Comparison of ENCODE assay signal across 30 mouse cellular contexts in genomic region chr19:10366116-10366845, GRCm38 (mm10). TPM values are rescaled to one million over a fixed set of nuclear protein-coding genes. Genes with fewer than 3 reads are reported as not detected.
DNase-seq lines count a peak whose midpoint lies in the region; ATAC-seq and TF ChIP-seq lines count a peak whose summit lies in the region.
"Had no signal": no experiment of that assay in that cellular context is flagged by ENCODE, and none has a peak within 500 bp of the region (broad histone marks: within the 10 kb centered on the region; RNA-seq: fewer than 3 reads in every experiment).

No protein-coding gene starts in this region.

- no peaks in the 10 kb centered on the region for H3K36me3 ChIP-seq in lung, embryonic 14.5 days (ENCODE audit: insufficient read depth)
- H3K36me3 ChIP-seq in liver, embryonic 15.5 days (replicated peaks) = no peaks in the 10 kb centered on the region
- no peaks in the 10 kb centered on the region for H3K36me3 ChIP-seq in stomach, postnatal 0 days (ENCODE audit: control insufficient read depth, insufficient read depth, low read length)
- H3K36me3 ChIP-seq: G1E; hindbrain, embryonic 10.5 days; hindbrain, embryonic 15.5 days; limb, embryonic 13.5 days had no signal

- no peak for DNase-seq in lung, embryonic 14.5 days
- no peak for DNase-seq in lung, postnatal 14 days
- peak; percentile 26 for DNase-seq in liver
- DNase-seq in stomach, postnatal 0 days (ENCODE audit: low spot score) = peak; percentile 46
- DNase-seq in gastrocnemius, postnatal 10 days = no peak
- no peak for DNase-seq in frontal cortex, postnatal 14 days (ENCODE audit: low spot score in 2 of 2)
- DNase-seq: adrenal gland, adult 8-10 months; cerebellum, adult 2 months; cerebellum, postnatal 25 days; gastrocnemius, adult 2 months; heart, adult 2 months; heart, postnatal 14 days; kidney, adult 8-10 months; kidney, postnatal 4 days; lung, postnatal 10 days; right cerebral cortex, postnatal 25 days; spleen, adult 18-20 months; thymus, postnatal 14 days had no signal

- peak; percentile 78 for ATAC-seq in lung, embryonic 14.5 days (ENCODE audit: insufficient read depth)
- ATAC-seq in liver, embryonic 15.5 days (ENCODE audit: insufficient read depth) = peak; percentile 76
- peak; percentile 38; the same call in 1 of the 2 replicates for ATAC-seq in stomach, postnatal 0 days (ENCODE audit: low FRiP score, low TSS enrichment)
- ATAC-seq: forebrain, embryonic 14.5 days; inflammation-experienced regulatory T-cells, adult 6 months; midbrain, embryonic 16.5 days had no signal

- no peak overlapping the region for H3K4me2 ChIP-seq in lung, embryonic 14.5 days
- no peak overlapping the region for H3K4me2 ChIP-seq in liver, embryonic 15.5 days
- H3K4me2 ChIP-seq in stomach, postnatal 0 days (replicated peaks; ENCODE audit: low read depth) = no peak overlapping the region
- H3K4me2 ChIP-seq: hindbrain, embryonic 15.5 days; limb, embryonic 13.5 days; midbrain, embryonic 11.5 days had no signal

- H3K4me1 ChIP-seq in lung, embryonic 14.5 days (ENCODE audit: insufficient read depth) = no peaks in the 10 kb centered on the region
- no peaks in the 10 kb centered on the region for H3K4me1 ChIP-seq in liver, embryonic 15.5 days (replicated peaks)
- H3K4me1 ChIP-seq in stomach, postnatal 0 days (replicated peaks; ENCODE audit: control insufficient read depth, insufficient read depth) = no peaks in the 10 kb centered on the region

- no peak for TF ChIP-seq EP300 in stomach, postnatal 0 days (optimal IDR thresholded peaks at IDR 0.05)

- H3K9me3 ChIP-seq in lung, embryonic 14.5 days (ENCODE audit: low read depth, low read length) = no peaks in the 10 kb centered on the region
- no peaks in the 10 kb centered on the region for H3K9me3 ChIP-seq in liver, embryonic 15.5 days (replicated peaks)
- H3K9me3 ChIP-seq in stomach, postnatal 0 days (ENCODE audit: control insufficient read depth, low read length) = no peaks in the 10 kb centered on the region
- H3K9me3 ChIP-seq: G1E; hindbrain, embryonic 10.5 days; hindbrain, embryonic 15.5 days; limb, embryonic 13.5 days had no signal

- no peak for TF ChIP-seq CTCF in lung, embryonic 14.5 days (IDR thresholded peaks at IDR 0.05; ENCODE audit: low read depth)
- no peak for TF ChIP-seq CTCF in stomach, postnatal 0 days (IDR thresholded peaks at IDR 0.05; ENCODE audit: low read depth)

- H3K9ac ChIP-seq in lung, embryonic 14.5 days = no peak overlapping the region
- H3K9ac ChIP-seq in liver, embryonic 15.5 days = no peak overlapping the region
- H3K9ac ChIP-seq in stomach, postnatal 0 days (ENCODE audit: low read length) = no peak overlapping the region
- H3K9ac ChIP-seq: hindbrain, embryonic 15.5 days; limb, embryonic 13.5 days had no signal

- no peak overlapping the region for H3K27ac ChIP-seq in lung, embryonic 14.5 days (ENCODE audit: low read depth)
- H3K27ac ChIP-seq in liver, embryonic 15.5 days (replicated peaks) = no peak overlapping the region
- no peak overlapping the region for H3K27ac ChIP-seq in stomach, postnatal 0 days (replicated peaks)
- H3K27ac ChIP-seq: gastrocnemius, adult 2 months; heart, adult 2 months; hindbrain, embryonic 10.5 days; hindbrain, embryonic 15.5 days; kidney, postnatal 0 days; limb, embryonic 13.5 days had no signal

- no peak overlapping the region for H3K4me3 ChIP-seq in lung, embryonic 14.5 days (ENCODE audit: low read depth, low read length)
- H3K4me3 ChIP-seq in liver, embryonic 15.5 days (replicated peaks) = no peak overlapping the region
- no peak overlapping the region for H3K4me3 ChIP-seq in stomach, postnatal 0 days (ENCODE audit: low read depth, low read length)
- H3K4me3 ChIP-seq: gastrocnemius, adult 2 months; heart, adult 2 months; hindbrain, embryonic 10.5 days; hindbrain, embryonic 15.5 days; limb, embryonic 13.5 days had no signal

- WGBS in lung, embryonic 14.5 days = 24% methylated on average over 3 of the region's 3 CpGs
- 34% methylated on average over 3 of the region's 3 CpGs for WGBS in liver, embryonic 15.5 days (ENCODE audit: insufficient replicate concordance)
- 39% methylated on average over 3 of the region's 3 CpGs for WGBS in stomach, postnatal 0 days

- H3K27me3 ChIP-seq in lung, embryonic 14.5 days (ENCODE audit: insufficient read depth, low read length) = no peaks in the 10 kb centered on the region
- no peaks in the 10 kb centered on the region for H3K27me3 ChIP-seq in liver, embryonic 15.5 days
- H3K27me3 ChIP-seq in stomach, postnatal 0 days (ENCODE audit: control insufficient read depth, insufficient read depth, low read length) = no peaks in the 10 kb centered on the region
- H3K27me3 ChIP-seq: hindbrain, embryonic 15.5 days had no signal

RNA-seq across cellular contexts. Expression of gene Syt7, which starts 22.6 kb away (rescaled TPM):
- polyA plus RNA-seq in lung, embryonic 14.5 days (2014; fragmentation: Nextera tagmentation; extraction: Ambion mirVana) = 3.3 and 4.7 TPM in 2 replicates
- polyA plus RNA-seq in liver, embryonic 15.5 days (2015; fragmentation: Nextera tagmentation; extraction: Ambion mirVana) = 0.10 and 0.24 TPM in 2 replicates
- polyA plus RNA-seq in stomach, postnatal 0 days (2015; fragmentation: Nextera tagmentation; extraction: Ambion mirVana) = 2.7 and 4.3 TPM in 2 replicates
- 1 to 10 TPM; 3.5 TPM for total RNA-seq in gastrocnemius, postnatal 10 days (2021)
- total RNA-seq: megakaryocyte, adult 5-6 weeks; neutrophil, adult 5-6 weeks had no signal
- polyA plus RNA-seq: G1E had no signal

Comparison
In these comparisons a context has a peak if more than half of its experiments do, and no peak if none do; other contexts are left out.
1. DNase-seq: peak in liver (single experiment) and stomach, postnatal 0 days (single experiment); none in lung, embryonic 14.5 days (single experiment), lung, postnatal 14 days (single experiment), gastrocnemius, postnatal 10 days (single experiment) and frontal cortex, postnatal 14 days (0 of 2).
2. Peak in every context shown above with its lines, with median percentiles within 50 percentile points of each other: ATAC-seq.